Mouse (Mus musculus): ENCODE data around the gene Thumpd2. TPM values are rescaled to one million over a fixed set of nuclear protein-coding genes. Genes with fewer than 3 reads are reported as not detected.

Thumpd2 gene
- polyA plus RNA-seq, 1 experiment from 2014 or later = 17.5 TPM

- H3K9ac ChIP-seq (ENCODE audit: low read length) = no peak overlapping the region
- WGBS = 79% methylated on average over 12 of the region's 12 CpGs
- H3K27ac ChIP-seq (ENCODE audit: low read depth, low read length) = no peak overlapping the region
- DNase-seq (ENCODE audit: low spot score) (no peak), ATAC-seq (replicated peaks; ENCODE audit: low FRiP score) (no peak)
- no peaks in the 10 kb centered on the region for H3K36me3 ChIP-seq (ENCODE audit: control insufficient read depth, insufficient read depth, low read length)
- H3K4me2 ChIP-seq (ENCODE audit: low read depth, low read length, severe bottlenecking) = no peak overlapping the region
- H3K4me1 ChIP-seq (replicated peaks; ENCODE audit: control insufficient read depth, insufficient read depth, low read length) = no peaks in the 10 kb centered on the region
- H3K4me3 ChIP-seq (ENCODE audit: low read depth, low read length) = no peak overlapping the region
- H3K27me3 ChIP-seq (ENCODE audit: control insufficient read depth, insufficient read depth, low read length) = no peaks in the 10 kb centered on the region
- H3K9me3 ChIP-seq (ENCODE audit: control insufficient read depth, low read length) = no peaks in the 10 kb centered on the region
Observed at GRCm38 (mm10) chr17:81001010-81001409, 63.9 kb downstream of the Thumpd2 start.

GRCm38 (mm10) chr17:80998958-80999357, 65.9 kb downstream of the Thumpd2 start:
- 56% methylated on average over 6 of the region's 6 CpGs for WGBS
- no peak for DNase-seq (ENCODE audit: low spot score)

GRCm38 (mm10) chr17:80997226-80997625, 67.7 kb downstream of the Thumpd2 start:
- no peak for ATAC-seq (replicated peaks; ENCODE audit: low FRiP score)
- Histone ChIP-seq H3K4me2 (ENCODE audit: low read depth, low read length, severe bottlenecking) (no peak overlapping the region), H3K9me3 (ENCODE audit: control insufficient read depth, low read length) (no peaks in the 10 kb centered on the region), H3K4me3 (ENCODE audit: low read depth, low read length) (no peak overlapping the region), H3K36me3 (ENCODE audit: control insufficient read depth, insufficient read depth, low read length) (no peaks in the 10 kb centered on the region), H3K9ac (ENCODE audit: low read length) (no peak overlapping the region), H3K27me3 (ENCODE audit: control insufficient read depth, insufficient read depth, low read length) (no peaks in the 10 kb centered on the region), H3K27ac (ENCODE audit: low read depth, low read length) (no peak overlapping the region), H3K4me1 (replicated peaks; ENCODE audit: control insufficient read depth, insufficient read depth, low read length) (no peaks in the 10 kb centered on the region)
- DNase-seq (ENCODE audit: low spot score) = no peak
- 77% methylated on average over 2 of the region's 2 CpGs for WGBS

More at GRCm38 (mm10) chr17:80998958-80999357, 65.9 kb downstream of the Thumpd2 start:
- no peaks in the 10 kb centered on the region for H3K4me1 ChIP-seq (replicated peaks; ENCODE audit: control insufficient read depth, insufficient read depth, low read length)
- no peak overlapping the region for H3K27ac ChIP-seq (ENCODE audit: low read depth, low read length)
- H3K9me3 ChIP-seq (ENCODE audit: control insufficient read depth, low read length) = no peaks in the 10 kb centered on the region
- no peaks in the 10 kb centered on the region for H3K27me3 ChIP-seq (ENCODE audit: control insufficient read depth, insufficient read depth, low read length)
- H3K4me3 ChIP-seq (ENCODE audit: low read depth, low read length) = no peak overlapping the region
- no peaks in the 10 kb centered on the region for H3K36me3 ChIP-seq (ENCODE audit: control insufficient read depth, insufficient read depth, low read length)
- H3K4me2 ChIP-seq (ENCODE audit: low read depth, low read length, severe bottlenecking) = no peak overlapping the region
- no peak overlapping the region for H3K9ac ChIP-seq (ENCODE audit: low read length)
- ATAC-seq (replicated peaks; ENCODE audit: low FRiP score) = no peak

- no peaks in the 10 kb centered on the region for H3K27me3 ChIP-seq (ENCODE audit: control insufficient read depth, insufficient read depth, low read length)
- no peak overlapping the region for H3K9ac ChIP-seq (ENCODE audit: low read length)
- no peaks in the 10 kb centered on the region for H3K36me3 ChIP-seq (ENCODE audit: control insufficient read depth, insufficient read depth, low read length)
- H3K4me1 ChIP-seq (replicated peaks; ENCODE audit: control insufficient read depth, insufficient read depth, low read length) = no peaks in the 10 kb centered on the region
- 84% methylated on average over 8 of the region's 8 CpGs for WGBS
- no peaks in the 10 kb centered on the region for H3K9me3 ChIP-seq (ENCODE audit: control insufficient read depth, low read length)
- H3K27ac ChIP-seq (ENCODE audit: low read depth, low read length) = no peak overlapping the region
- no peak overlapping the region for H3K4me2 ChIP-seq (ENCODE audit: low read depth, low read length, severe bottlenecking)
- no peak for DNase-seq (ENCODE audit: low spot score)
- no peak overlapping the region for H3K4me3 ChIP-seq (ENCODE audit: low read depth, low read length)
- ATAC-seq (replicated peaks; ENCODE audit: low FRiP score) = no peak
Observed at GRCm38 (mm10) chr17:80991535-80992127, 73.3 kb downstream of the Thumpd2 start.

GRCm38 (mm10) chr17:80982976-80983375, 81.9 kb downstream of the Thumpd2 start:
- no peak overlapping the region for H3K27ac ChIP-seq (ENCODE audit: low read depth, low read length)
- H3K4me3 ChIP-seq (ENCODE audit: low read depth, low read length) = no peak overlapping the region
- H3K27me3 ChIP-seq (ENCODE audit: control insufficient read depth, insufficient read depth, low read length) = no peaks in the 10 kb centered on the region
- no peak overlapping the region for H3K4me2 ChIP-seq (ENCODE audit: low read depth, low read length, severe bottlenecking)
- DNase-seq (ENCODE audit: low spot score) (no peak), ATAC-seq (replicated peaks; ENCODE audit: low FRiP score) (0 out of 2 replicates have a peak, but pooled peaks have one; percentile 22)
- WGBS = 85% methylated on average over 10 of the region's 10 CpGs
- H3K9ac ChIP-seq (ENCODE audit: low read length) = no peak overlapping the region
- H3K4me1 ChIP-seq (replicated peaks; ENCODE audit: control insufficient read depth, insufficient read depth, low read length) = peaks cover 4% of the 10 kb centered on the region; the same call in 1 of the 2 replicates
- no peaks in the 10 kb centered on the region for H3K36me3 ChIP-seq (ENCODE audit: control insufficient read depth, insufficient read depth, low read length)
- H3K9me3 ChIP-seq (ENCODE audit: control insufficient read depth, low read length) = no peaks in the 10 kb centered on the region

GRCm38 (mm10) chr17:80982412-80982787, 82.5 kb downstream of the Thumpd2 start:
- peaks cover 4% of the 10 kb centered on the region; the same call in 1 of the 2 replicates for H3K4me1 ChIP-seq (replicated peaks; ENCODE audit: control insufficient read depth, insufficient read depth, low read length)
- no peaks in the 10 kb centered on the region for H3K27me3 ChIP-seq (ENCODE audit: control insufficient read depth, insufficient read depth, low read length)
- DNase-seq (ENCODE audit: low spot score) (peak; percentile 88), ATAC-seq (replicated peaks; ENCODE audit: low FRiP score) (peak; percentile 87)
- H3K27ac ChIP-seq (ENCODE audit: low read depth, low read length) = peak overlapping the region; percentile 65; the same call in 1 of the 2 replicates
- no peak overlapping the region for H3K4me2 ChIP-seq (ENCODE audit: low read depth, low read length, severe bottlenecking)
- H3K4me3 ChIP-seq (ENCODE audit: low read depth, low read length) = no peak overlapping the region
- 7% methylated on average over 8 of the region's 8 CpGs for WGBS
- H3K36me3 ChIP-seq (ENCODE audit: control insufficient read depth, insufficient read depth, low read length) = no peaks in the 10 kb centered on the region
- H3K9me3 ChIP-seq (ENCODE audit: control insufficient read depth, low read length) = no peaks in the 10 kb centered on the region
- no peak overlapping the region for H3K9ac ChIP-seq (ENCODE audit: low read length)

- H3K27me3 ChIP-seq (ENCODE audit: control insufficient read depth, insufficient read depth, low read length) = no peaks in the 10 kb centered on the region
- H3K9ac ChIP-seq (ENCODE audit: low read length) = no peak overlapping the region
- peak overlapping the region; percentile 65; the same call in 1 of the 2 replicates for H3K27ac ChIP-seq (ENCODE audit: low read depth, low read length)
- no peak overlapping the region for H3K4me3 ChIP-seq (ENCODE audit: low read depth, low read length)
- no peaks in the 10 kb centered on the region for H3K36me3 ChIP-seq (ENCODE audit: control insufficient read depth, insufficient read depth, low read length)
- 56% methylated on average over 12 of the region's 12 CpGs for WGBS
- ATAC-seq (replicated peaks; ENCODE audit: low FRiP score) (peak; percentile 59; the same call in 1 of the 2 replicates), DNase-seq (ENCODE audit: low spot score) (no peak)
- H3K4me2 ChIP-seq (ENCODE audit: low read depth, low read length, severe bottlenecking) = no peak overlapping the region
- H3K4me1 ChIP-seq (replicated peaks; ENCODE audit: control insufficient read depth, insufficient read depth, low read length) = peaks cover 4% of the 10 kb centered on the region; the same call in 1 of the 2 replicates
- H3K9me3 ChIP-seq (ENCODE audit: control insufficient read depth, low read length) = no peaks in the 10 kb centered on the region
Observed at GRCm38 (mm10) chr17:80981721-80982411, 83.0 kb downstream of the Thumpd2 start.

- no peak for ATAC-seq (replicated peaks; ENCODE audit: low FRiP score)
- Histone ChIP-seq H3K27me3 (ENCODE audit: control insufficient read depth, insufficient read depth, low read length) (no peaks in the 10 kb centered on the region), H3K4me3 (ENCODE audit: low read depth, low read length) (no peak overlapping the region), H3K9me3 (ENCODE audit: control insufficient read depth, low read length) (no peaks in the 10 kb centered on the region), H3K27ac (ENCODE audit: low read depth, low read length) (no peak overlapping the region), H3K36me3 (ENCODE audit: control insufficient read depth, insufficient read depth, low read length) (no peaks in the 10 kb centered on the region), H3K4me2 (ENCODE audit: low read depth, low read length, severe bottlenecking) (no peak overlapping the region), H3K4me1 (replicated peaks; ENCODE audit: control insufficient read depth, insufficient read depth, low read length) (peaks cover 4% of the 10 kb centered on the region; the same call in 1 of the 2 replicates), H3K9ac (ENCODE audit: low read length) (no peak overlapping the region)
- DNase-seq (ENCODE audit: low spot score) = no peak
- 74% methylated on average over 10 of the region's 10 CpGs for WGBS
Observed at GRCm38 (mm10) chr17:80980096-80980495, 84.8 kb downstream of the Thumpd2 start.

All from forebrain, embryonic 11.5 days (tissue).